Mouse (Mus musculus) right cerebral cortex, adult 18-20 months (tissue): ENCODE measurements around the gene Foxo6.

Source experiments
- DNase-seq: peaks from one replicate; pipeline ENCODE4 v3.0.0; 2022; ENCODE audit warnings: mixed read lengths

Gene Foxo6

DNA sequence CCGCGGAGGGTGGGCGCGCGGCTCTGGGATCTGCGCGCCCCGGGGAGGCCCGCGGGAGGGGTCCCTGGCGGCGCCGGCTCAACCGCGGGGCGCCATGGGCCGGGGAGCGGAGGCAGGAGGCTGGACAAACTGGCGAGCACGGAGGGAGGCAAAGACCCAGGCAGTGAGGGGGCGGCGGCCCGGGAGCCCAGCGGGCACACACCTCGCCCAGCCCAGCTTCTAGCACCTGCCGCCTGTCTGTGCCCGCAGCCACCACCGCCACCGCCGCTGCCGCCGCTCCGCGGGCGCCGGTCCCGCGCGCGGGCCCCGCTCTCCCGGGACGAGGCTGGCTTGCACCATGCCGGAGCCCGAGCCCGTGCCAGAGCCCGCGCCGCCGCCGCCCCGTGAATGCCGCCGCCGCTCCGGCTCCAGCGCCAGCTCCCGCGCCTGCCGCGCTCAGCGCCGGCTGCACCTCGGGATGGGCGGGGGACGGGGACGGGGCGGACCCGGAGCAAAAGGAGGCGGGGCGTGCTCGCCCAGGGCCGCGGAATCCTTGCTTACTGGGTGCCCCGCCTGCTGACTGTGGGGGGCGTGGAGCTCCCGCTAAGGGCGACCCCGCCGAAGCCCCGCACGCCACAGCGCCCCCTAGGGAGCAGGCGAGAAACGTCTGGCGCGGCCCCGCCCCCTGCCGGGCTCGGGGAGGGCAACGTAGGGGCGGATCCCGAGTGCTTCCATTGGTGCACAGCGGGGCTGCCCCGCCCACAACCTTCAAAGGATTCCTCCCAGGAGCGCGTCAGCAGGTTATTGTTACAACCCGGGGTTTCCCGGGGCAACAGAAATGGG, at the start of gene Foxo6:
TSS of gene Foxo6 (minus strand) at position 60 of the 822 bp plus-strand sequence.
- peak; percentile 95 for DNase-seq

DNA sequence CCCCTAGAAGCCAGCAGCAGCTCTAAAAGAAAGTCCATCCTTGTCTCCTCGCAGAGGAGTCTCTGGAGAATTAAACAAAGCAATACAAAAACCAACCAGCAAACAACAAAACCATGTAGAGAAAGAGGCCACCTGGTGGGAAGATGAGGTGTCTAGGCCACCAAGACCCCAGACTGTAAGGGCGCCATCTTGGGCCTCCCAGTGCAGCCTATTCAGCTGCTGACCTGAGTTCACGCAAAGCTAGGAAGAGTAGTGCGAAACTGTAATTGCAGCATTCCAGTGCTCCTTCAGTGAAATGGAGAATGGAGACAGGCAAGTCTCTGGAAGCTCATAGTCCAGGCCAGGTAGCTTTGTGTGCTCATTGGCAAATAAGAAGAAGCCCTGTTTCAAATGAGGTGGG, 47.2 kb upstream of the Foxo6 start:
- DNase-seq, result no peak

DNA sequence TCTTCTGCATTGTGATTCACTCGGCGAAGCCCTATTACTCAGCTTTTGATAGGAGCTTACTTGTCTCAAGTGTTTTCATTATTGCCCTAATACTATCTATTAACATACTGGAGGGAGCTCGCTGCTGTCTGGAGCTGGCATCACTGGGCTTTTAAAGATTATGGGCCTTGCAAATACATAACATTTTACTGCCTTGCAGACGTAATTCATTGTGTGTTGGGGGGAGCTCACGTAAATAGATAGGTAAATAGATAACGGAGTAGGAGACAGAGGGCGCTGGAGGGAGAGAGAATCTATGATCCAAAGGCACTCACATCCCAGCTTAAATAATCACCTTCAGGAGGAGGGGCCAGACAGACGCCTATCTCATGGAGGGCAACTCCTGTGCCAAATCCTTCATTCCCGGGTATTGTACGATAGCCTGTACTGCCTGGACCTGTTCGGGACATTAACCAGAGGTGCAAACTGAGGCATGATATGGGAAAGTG, 45.8 kb upstream of the Foxo6 start:
- no peak for DNase-seq

DNA sequence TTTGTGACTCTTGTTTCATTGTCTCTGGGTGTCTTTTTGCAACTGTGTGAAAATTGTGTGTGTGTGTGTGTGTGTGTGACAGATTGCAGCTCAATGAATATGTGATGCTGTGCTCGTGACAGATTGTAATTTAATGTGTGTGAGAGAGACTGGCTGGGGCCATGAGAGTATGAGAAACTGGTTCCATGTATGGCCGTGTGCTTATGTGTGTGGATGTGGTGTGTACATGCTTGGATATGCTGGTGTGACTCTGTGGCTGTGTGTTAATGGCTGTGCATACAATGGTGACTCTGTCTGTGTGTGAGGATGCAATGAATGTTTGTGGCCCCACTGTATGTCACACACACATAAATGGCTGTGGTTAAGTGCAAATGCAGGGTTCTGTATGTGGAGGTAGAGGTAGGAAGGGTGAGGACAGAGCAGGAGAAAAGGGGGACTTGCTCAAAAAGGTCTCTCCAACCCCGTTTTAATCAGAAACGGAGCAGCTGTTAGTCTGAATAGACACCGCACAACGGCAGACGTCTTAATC, 45.3 kb upstream of the Foxo6 start:
- no peak for DNase-seq

DNA sequence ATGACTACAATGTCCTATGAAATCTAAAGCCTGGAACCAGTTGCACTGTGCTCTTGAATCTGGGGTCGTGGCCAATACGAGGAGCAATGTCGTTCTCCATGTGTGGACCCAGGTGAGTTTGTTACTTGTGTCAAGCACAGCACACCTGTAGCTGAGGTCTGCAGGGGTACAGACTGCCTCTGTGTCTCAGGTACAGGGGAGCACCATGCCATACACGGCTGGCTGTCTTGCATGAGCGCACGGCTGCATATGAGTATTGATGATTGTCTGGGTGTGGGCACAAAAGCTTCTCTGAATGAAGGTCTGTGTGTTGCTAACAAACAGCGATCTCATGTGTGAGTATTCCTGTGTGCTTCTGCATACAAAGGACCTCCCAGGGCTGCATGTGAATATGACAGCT, 44.8 kb upstream of the Foxo6 start:
- DNase-seq, result no peak

DNA sequence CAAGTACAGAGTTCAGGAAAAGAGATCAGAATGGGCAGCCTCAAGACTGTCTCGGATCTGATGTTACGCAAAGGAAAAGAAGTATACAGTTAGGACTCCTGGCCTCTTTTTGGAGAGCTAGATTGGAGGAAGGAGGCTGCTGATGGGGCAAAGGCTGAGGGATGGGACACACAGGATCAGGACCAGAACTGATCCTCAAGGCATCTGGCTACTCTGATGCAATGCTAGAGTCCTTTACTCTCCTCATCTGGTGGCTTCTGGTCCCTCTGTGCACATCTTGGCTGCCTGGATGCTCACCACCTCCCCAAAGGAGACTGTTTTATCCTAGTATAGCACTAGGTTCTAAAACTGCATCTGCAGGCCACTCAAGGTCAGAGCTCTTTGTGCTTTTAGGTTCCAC, 44.4 kb upstream of the Foxo6 start:
- DNase-seq, result no peak

DNA sequence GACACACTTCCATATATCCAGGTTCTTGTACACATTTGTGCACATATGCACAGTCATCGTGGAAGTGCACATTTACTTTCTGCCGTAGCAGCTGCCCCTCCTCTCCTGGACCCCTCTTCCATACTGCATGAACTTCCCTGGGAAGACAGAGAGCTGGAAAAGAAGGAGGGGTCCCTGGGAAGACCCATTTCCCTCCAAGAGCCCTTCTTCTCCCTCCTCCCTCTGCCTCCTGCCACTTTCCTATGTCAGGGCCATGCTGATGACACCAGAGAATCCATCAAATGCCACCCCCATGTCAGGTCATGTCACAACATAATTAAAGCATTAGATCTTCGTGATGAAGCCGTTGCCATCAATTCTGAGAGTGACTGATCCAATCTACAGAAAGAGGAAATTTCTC, 38.6 kb upstream of the Foxo6 start:
- DNase-seq, result no peak

DNA sequence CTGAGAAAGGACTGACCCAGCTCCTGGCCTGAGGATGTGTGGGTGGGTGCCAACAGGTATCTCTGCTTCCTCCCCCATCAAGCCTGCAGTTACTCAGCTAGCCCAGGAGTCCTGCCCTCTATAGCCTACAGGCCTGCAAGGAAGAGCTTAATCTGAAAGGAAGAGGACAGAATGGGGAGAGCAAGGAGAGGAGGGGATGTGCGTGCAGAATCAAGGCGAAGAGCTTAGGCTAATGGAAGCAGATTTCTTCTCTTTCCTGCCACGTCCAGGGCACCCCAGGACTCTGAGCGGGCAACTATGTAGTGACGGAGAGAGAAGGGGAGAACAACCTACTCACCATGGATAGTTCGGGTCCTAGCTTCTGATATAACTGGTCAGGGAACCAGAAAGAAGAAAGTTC, 37.9 kb upstream of the Foxo6 start:
- DNase-seq, result no peak

DNA sequence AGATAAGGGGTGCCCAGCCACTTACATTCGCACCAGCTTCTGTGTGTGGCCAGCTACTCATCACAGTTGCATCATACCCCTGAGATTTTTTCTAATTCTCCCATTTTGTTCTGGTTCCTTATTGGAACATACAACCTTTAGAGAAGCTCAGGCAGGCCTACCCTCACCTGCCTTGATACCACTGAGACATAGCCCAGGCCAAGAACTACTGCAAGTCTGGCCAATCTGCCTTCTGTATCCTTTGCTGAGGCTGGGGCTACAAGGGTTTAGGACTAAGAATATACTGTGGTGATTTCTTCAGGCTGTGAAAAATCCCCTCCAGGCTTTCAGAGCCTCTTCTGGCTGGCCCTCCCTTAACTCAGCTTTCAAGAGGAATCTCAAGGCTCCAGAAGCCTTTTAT, 36.7 kb upstream of the Foxo6 start:
- no peak for DNase-seq

DNA sequence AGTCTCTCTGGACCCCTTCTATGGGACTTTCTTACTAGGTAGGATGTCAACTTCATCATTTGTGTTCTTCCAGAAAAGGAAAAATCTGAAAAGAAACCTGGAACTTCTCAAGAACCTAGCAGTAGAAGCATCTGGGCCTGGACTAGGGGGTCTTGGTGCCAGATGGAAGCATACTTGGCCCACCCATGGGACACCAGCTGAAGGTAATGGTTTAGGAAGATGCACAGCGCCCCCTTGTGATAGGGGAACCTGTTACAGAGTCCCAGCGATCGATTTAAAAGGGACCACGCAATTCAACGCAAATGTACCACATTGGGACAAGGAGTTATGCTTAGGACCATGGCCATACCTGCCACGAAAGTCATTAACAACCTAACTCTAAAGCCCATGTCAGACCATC, 36.0 kb upstream of the Foxo6 start:
- peak; percentile 30 for DNase-seq

DNA sequence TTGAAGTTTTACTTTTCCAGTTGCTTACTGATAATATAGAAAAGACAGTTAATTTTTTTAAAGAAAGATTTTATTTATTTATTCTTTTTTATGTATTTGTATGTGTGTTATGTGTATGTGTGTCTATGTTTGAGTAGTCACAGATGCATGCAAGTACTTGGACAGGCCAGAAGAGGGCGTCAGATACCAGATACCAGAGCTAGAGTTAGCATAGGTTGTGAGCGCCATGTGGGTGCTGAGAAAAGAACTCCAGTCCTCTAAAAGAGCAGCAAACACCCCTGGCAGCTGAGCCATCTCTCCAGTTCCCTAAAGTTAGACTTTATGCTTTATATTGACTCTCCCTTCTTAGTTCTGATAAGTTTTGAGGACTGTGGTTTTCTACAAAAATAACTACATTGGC, 30.4 kb upstream of the Foxo6 start:
- no peak for DNase-seq

DNA sequence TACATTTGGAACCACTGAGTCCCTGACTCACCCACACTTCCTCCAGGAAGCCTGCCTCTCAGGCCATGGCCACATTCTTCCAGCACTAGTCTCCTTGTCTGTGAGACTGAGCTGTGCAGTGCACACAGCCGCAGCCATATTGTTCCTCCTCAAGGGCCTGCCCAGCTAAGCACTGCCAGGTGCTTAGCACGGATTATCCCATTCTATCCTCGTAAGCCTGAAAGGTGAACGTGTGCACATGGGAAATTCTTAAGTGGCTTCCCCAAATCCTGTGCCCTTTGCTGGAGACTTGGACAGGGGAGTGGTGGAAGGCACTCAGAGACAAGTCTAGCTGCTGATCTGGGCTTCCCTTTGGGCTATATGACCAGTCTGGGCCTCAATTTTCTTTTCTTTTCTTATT, 29.6 kb upstream of the Foxo6 start:
- no peak for DNase-seq

DNA sequence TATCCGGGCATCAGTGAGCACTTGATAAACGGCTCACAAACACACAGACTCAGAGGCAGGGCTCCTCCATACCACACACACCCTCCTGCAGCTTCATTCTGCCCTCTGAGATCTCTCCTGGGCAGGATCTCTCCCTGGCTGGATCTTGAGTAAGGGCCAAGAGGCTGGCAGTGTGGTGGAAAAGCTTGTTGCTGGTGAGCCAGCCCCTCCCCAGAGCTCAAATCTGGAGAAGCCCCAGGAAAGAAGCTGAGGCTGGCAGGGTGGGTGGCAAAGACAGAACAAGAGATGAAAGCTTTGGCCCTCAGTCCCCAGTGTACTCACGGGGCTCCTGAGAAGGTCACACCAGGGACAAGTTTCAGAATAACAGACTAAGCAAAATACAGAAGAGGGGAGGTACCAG, 27.4 kb upstream of the Foxo6 start:
- DNase-seq, result no peak

DNA sequence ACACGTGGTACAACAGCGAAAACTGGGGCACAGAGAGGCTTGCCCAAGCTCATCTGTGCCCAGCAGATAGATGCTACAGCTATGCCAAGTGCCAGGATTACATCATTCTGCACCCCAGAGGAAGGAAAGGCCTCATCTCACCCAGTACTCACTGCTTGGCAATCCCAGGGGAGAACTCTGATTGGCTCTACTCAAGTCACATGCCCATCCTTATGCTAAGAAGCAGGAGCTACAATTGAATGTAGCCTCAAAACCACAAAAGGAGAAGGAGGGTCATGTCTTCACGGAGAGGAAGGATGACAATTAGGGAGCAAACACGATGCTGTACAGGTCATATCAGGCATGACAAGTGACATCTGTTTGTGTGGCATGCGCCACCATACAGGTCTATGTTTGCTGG, 26.2 kb upstream of the Foxo6 start:
- no peak for DNase-seq

DNA sequence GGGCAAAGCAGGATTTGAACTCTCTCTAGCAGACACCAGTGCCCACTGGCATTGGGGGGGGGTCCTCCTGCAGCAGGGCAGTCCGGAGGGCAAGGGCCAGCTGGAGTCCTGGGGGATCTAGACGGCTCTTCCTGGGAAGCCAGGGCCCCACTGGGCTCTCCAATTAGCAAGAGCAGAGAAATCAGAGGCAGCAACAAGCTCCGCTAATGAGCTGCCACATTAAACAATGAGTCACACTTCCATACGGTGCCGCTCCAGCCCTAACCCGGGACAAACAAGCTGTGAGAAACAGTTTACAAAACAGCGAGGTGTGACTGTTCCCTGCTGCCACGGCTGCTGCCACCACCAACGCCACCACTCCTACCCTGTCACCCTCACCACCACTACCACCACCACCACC, 17.4 kb upstream of the Foxo6 start:
- DNase-seq, result no peak

DNA sequence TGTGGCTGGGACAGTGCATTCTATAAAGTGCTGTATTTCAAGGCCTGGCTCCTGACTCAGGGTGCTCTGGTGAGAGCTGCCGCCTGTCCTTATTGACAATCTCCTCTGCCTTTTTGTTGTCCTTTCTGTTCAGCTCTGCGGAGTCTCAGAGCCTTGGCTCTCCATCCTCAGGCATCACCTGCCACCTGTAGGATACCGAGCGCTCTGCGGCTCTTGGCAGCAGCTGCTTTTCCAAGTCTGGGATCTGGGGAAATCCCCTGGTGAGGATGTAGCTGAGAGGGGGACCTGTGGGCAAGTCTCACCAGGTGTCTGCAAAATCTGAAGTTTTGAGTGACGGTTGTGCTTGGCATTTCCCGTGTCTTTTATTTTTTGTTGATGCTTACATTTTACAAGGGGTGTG, 12.1 kb upstream of the Foxo6 start:
- DNase-seq, result no peak

DNA sequence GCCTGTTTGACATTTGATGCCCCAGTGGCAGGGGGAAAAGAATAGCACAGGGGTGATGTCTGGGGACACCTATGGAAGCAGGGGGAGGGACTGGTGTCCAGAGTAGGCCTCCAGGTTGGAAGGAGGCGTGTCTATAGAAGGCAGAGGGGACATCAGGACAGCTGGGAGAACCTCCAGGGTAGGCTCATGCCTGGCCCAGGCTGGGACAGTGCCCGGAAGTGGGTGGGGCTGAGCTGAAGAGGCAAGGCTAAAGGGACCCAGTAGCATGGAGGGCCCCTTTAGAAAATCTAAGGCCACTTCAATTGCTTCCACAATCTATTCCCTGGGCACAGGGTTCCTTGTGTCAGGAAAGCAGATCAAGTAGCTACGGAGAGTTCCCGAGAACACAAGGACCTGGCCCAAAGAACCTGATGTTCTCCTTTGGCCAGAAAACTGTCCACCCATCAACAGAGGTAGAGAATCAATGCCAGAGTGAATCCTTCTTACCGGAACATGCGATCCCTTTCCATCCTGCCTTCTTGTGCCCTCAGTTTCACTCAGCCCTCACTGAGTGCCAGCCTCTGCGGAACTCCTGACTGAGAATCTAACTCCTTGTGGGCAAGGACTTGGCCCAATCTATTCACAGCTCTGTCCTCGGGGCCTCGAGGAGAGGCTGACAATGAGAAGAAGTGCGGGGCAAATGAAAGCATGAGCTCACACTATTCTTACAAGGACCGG, 4.1 kb upstream of the Foxo6 start:
- DNase-seq, result no peak

DNA sequence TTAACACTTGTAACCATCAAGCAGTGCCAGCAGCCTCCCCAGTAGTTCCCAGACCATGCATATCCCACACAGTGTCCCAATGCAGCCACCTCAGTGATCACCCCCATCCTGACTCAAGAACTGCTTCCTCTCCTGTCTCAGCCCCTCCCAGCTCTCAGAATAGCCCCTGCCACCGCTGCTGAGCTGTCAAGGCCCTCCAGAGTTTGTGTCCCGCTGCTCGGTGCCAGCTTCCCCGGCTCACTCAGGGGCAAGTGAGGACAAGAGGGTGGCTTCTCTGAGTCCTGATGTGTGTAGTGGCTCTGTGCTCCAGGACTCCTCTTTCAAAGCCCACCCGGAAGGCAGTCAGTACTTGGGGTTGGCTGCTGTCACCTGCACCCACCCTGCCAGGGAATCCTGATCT, 3.3 kb upstream of the Foxo6 start:
- DNase-seq, result no peak

DNA sequence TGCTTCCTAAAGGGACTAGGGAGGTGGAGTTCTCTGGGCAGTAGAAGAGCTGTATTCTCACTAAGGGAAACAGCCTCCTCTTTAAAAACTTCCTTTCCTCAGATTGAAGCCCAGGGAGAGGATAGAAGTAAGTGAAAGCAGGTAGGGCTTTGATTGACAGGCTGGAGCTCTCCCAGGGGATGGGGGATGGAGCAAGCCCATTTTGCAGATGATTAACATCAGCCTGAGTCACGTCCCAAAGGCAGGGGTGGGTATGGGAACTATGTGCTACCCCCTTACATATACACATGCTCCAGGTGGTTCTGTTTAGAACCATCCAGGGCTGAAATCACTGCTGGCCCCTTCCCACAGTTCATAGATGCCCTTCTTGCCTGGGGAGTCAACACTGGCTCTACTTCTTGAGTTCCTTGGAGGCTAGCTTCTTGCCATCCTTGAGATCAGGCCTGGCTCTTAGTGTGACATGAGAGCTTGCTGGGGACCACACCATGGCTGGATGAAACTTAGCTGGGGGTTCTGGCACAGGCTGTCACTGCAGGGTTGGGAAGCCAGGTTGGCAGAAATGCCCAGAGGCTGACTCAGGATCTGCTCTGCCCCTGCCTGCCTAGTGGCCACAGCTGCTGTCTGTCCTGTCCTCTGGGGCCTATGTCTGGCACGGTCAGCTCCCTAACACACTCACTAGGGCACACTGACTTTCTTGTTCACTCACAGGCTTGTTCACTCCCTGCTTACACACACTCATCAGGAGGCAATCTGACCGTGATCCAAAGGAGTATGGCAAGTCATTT, 2.2 kb upstream of the Foxo6 start:
- DNase-seq, result no peak

DNA sequence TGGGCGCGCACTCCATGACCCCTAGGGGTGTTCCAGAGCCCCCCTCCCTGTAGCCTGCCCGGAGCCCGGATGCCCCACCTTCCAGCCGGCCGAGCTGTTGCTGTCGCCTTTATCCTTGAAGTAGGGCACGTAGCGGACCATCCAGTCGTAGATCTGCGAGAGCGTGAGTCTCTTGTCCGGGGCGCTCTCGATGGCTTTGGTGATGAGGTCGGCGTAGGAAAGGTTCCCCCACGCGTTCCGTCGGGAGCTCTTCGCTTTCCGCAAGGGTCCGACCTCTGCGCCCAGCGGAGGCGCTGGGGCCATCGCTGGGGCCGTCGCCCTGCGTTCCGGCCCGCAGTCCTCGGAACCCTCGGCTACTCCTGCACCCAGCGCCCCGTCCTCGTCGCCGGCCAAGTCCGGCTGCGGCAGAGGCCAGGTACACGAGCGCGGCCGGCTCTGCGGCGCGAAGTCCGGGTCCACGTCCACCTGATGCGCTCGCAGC, 348 bp downstream of the Foxo6 start:
- DNase-seq, result no peak

DNA sequence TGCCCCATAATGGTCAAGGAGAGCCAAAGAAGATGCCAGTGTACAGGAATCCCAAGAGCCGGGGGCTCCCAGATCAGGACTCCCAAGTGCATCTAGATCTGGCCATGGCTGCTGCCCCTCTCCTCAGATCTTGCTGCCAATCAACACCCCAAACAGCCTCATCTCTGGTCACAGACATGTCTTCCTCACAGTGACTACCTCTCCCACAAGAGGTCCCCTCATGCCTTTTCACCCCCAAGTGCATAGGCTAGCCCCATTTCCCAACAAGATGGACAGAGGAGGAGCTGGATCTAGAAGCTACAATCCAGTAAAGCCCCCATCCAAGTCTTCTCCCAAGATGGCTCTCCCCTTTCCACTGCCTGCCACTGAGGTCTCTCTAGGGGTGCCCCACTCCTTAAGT, 1.4 kb downstream of the Foxo6 start:
- no peak for DNase-seq

DNA sequence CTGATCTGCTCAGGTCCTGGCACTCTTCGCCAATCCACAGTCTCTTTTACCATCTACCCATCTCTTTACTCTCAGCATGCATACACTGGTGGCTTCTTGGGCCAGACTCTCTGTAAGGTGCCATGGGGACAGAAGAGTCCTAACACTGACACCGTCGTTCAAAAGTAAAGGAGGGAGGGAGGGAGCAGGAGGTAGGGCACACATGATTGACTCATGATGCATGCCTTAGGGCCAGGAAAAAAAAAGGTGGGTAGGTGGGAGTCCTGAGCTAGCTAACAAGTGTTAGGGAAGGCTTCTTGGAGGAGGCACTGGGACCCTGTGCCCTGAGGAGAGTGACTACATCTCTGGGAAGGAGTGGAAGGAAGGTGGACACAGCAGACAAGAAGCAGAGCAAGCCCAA, 1.9 kb downstream of the Foxo6 start:
- no peak for DNase-seq

DNA sequence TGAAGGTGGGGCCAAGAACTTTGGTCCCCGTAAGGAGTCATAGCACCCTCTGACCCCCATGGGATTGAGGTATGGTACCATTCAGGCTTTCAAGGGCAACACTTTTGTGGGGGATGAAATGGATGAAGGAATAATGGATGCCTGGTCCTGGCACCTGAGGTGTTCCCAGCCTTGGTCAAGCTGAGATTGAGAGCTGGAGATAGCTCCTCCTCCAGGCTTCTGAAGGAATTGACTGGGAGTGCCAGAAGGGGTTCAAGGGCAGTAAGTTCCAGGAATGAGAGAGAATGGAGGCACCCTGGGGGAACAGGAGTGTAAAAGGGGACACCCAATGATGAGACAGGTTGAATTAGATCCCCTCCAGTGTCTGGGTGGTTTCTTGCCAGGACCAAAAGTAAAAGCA, 3.0 kb downstream of the Foxo6 start:
- DNase-seq, result no peak
